Mouse (Mus musculus) megakaryocyte, embryonic 14.5 days (primary cell): ENCODE results near the gene Cmah.

ENCODE experiments used
- FLI1 ChIP-seq: IDR thresholded peaks from 2 replicates; pipeline ENCODE4 v1.6.1; 2012; ENCODE audit warnings: low read length, inconsistent platforms, mixed read lengths
- GATA1 ChIP-seq: IDR thresholded peaks from 3 replicates; pipeline ENCODE4 v1.6.1; 2012; ENCODE audit warnings: mixed read lengths, low read length, inconsistent platforms, borderline replicate concordance

DNA sequence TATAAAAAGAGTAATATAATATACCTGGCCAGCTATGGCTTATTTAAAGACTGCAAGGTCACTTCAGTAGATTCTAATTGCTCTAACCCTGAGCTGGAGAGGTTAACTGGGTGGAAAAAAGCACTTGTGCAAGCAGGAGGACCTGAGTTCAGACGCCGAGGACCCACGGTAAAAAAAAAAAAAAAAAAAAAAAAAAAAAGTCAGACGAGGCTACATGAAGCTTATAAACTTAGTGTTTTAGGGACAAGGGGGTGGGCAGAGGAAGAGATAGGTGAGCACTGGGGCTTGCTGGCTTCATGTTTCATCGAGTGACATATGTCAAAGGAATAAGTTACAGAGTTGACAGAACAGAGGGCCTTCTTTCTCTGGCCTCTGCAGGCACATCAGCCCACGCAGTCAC, 121.4 kb downstream of the Cmah start:
- TF ChIP-seq GATA1 (no peak), FLI1 (no peak)
